Mouse (Mus musculus) C3H10T1/2 (cell line): ENCODE results near the gene Myo3a. TPM values are rescaled to one million over a fixed set of nuclear protein-coding genes. Genes with fewer than 3 reads are reported as not detected.

Experiments
- polyA plus RNA-seq, 2 experiments: library from polyadenylated mRNA; unstranded; fragments of >200 nt; fragmentation: generic; extraction: Trizol; gene quantifications; one replicate each; pipeline ENCODE4 v1.2.1; 2012; ENCODE audit warnings: missing spikeins in 2 of 2

Myo3a gene
- polyA plus RNA-seq = not detected

DNA sequence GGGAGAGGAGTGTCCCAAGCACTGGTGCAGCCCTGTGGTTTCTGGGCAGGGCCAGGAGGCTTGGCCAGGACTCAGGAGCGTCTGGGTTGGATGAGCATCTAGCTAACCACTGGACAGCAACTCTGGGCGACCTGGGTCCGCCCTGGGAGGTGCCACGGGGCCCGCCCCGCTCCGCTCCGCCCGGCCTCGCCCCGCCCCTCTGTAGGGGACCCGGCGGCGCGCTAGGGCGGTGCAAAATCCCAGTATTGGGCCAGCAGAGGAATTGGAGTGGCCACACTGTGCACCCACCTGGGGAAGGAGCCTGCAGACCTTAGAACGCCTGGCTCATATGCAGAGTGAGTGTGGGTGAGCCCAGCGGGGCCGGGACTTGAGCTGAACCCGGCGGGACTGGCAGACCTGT, at the start of gene Myo3a:
Gene Myo3a (plus strand): TSS at position 196 of the 400 bp plus-strand sequence.

DNA sequence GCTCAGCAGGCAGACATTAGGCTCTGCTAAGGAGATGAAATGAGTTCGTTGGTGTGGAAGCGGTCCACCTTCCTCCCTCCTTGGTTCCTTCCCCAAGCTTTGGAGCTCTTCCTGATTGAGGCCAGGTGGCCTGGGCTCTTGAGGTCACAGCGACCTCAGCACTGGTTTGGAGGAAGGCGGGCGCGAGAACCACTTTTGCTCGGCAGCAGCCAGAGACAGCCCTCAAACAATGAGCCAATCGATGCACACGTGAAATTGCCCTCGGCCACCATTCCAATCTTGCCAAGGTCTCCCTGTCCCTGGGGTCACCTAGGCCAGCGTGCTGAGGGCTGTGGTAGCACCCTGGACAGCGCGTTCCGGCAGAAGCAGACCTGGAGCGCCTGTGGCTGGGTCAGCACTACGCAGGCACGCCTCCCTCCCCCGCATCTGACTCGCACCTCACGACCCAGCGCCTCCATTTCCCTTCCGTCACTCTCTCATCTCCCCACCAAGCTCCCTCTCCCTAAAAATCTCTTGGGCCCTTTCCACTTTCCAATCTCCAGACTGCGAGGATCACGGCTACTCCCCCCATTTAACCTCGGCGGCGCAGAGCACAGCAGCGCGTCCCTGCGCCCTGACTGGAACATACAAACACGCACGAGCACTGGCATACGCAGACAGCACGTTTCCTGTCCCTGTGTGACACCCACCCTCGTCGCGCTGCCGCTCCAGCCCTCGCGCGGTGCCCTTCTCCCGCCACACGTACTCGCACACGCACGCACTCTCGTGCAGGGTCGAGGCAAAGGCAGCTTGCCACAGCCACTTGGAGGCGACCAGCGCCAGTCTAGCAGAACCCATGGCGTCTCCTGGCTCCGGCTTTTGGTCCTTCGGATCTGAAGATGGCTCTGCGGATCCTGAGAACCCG, 394.8 kb downstream of the Myo3a start, which contains the start of gene Gad2:
Gene Gad2 (plus strand): TSS at position 378 of the 904 bp plus-strand sequence.

